ENCODE assay signal across 12 mouse cellular contexts in the genomic region with DNA sequence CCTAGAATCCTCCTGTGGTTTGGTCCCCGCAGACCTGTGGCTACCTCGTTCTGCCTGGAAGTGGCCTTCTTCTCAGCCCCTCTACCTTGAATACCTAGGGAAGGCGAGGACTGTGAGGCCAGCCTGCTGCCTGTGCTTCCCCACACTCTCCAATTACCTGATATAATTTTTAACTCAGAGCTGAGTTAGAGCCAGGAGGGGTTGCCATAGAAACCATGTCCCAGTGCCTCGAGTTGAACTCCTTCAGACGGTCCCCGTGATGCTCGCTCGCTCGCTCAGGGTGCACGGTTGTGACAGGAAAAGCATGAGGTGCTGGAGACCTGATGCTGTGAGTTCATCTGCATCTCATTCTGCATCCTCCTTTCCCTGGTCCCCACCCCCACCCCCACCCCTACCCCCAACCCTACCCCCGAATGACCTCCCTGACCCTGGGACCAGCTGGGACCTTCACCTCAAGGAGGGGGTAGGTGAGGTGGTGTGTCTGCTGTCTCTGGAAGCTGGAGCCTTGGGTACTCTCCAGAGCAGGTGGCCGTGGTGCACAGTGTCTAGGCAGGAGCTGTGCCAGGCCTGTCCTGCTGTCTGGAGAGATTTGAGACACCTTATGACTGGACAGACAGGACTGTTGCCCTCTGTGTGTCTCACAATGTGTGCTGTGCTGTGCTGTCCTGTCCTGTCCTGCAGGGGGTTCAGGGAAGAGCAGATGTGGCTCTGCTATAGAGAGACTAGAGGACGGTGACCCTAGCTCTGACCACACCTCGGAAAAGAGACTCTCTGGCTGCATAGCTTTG. TPM values are rescaled to one million over a fixed set of nuclear protein-coding genes. Genes with fewer than 3 reads are reported as not detected.
DNase-seq lines count a peak whose midpoint lies in the region; ATAC-seq and TF ChIP-seq lines count a peak whose summit lies in the region.
"Had no signal": no experiment of that assay in that cellular context is flagged by ENCODE, and none has a peak within 500 bp of the region (broad histone marks: within the 10 kb centered on the region; RNA-seq: fewer than 3 reads in every experiment).

No protein-coding gene starts in this region.

- no peak overlapping the region for H3K4me3 ChIP-seq in lung, embryonic 14.5 days (ENCODE audit: low read depth, low read length)
- no peak overlapping the region for H3K4me3 ChIP-seq in forebrain, postnatal 0 days (ENCODE audit: low read depth, low read length)
- H3K4me3 ChIP-seq in kidney, adult 2 months (ENCODE audit: insufficient read depth, low read depth, low read length) = no peak overlapping the region
- H3K4me3 ChIP-seq in neural tube, embryonic 13.5 days = no peak overlapping the region
- H3K4me3 ChIP-seq: heart, embryonic 13.5 days had no signal

- no peak overlapping the region for H3K4me2 ChIP-seq in lung, embryonic 14.5 days
- no peak overlapping the region for H3K4me2 ChIP-seq in forebrain, postnatal 0 days (ENCODE audit: low read depth)
- H3K4me2 ChIP-seq in neural tube, embryonic 13.5 days = no peak overlapping the region
- H3K4me2 ChIP-seq: heart, embryonic 13.5 days had no signal

- no peak for TF ChIP-seq CTCF in lung, embryonic 14.5 days (IDR thresholded peaks at IDR 0.05; ENCODE audit: low read depth)
- 0 out of 2 replicates have a peak, but pooled peaks have one; percentile 9 for TF ChIP-seq CTCF in forebrain, postnatal 0 days (IDR thresholded peaks at IDR 0.05; ENCODE audit: low read depth)
- TF ChIP-seq CTCF in kidney, adult 2 months (conservative IDR thresholded peaks at IDR 0.05; ENCODE audit: insufficient read depth, insufficient read length, low read depth, low read length) = no peak

- H3K4me1 ChIP-seq in lung, embryonic 14.5 days (ENCODE audit: insufficient read depth) = no peaks in the 10 kb centered on the region
- peaks cover 15% of the 10 kb centered on the region for H3K4me1 ChIP-seq in forebrain, postnatal 0 days (ENCODE audit: insufficient read depth)
- H3K4me1 ChIP-seq in kidney, adult 2 months (ENCODE audit: control insufficient read depth, insufficient read depth, low read length) = no peaks in the 10 kb centered on the region
- peaks cover 25% of the 10 kb centered on the region for H3K4me1 ChIP-seq in neural tube, embryonic 13.5 days (replicated peaks)

- H3K9me3 ChIP-seq in lung, embryonic 14.5 days (ENCODE audit: low read depth, low read length) = no peaks in the 10 kb centered on the region
- no peaks in the 10 kb centered on the region for H3K9me3 ChIP-seq in forebrain, postnatal 0 days (ENCODE audit: low read length)
- H3K9me3 ChIP-seq in neural tube, embryonic 13.5 days = no peaks in the 10 kb centered on the region
- H3K9me3 ChIP-seq: G1E; heart, embryonic 13.5 days had no signal

- DNase-seq in lung, embryonic 14.5 days = peak; percentile 56
- no peak for DNase-seq in lung, postnatal 4 days
- DNase-seq in forebrain, postnatal 0 days = peak; percentile 74
- peak; percentile 78 for DNase-seq in kidney, adult 2 months
- no peak for DNase-seq in thymus, postnatal 25 days
- DNase-seq in thymus, adult 18-20 months = no peak
- DNase-seq: thymus, postnatal 14 days had no signal

- no peak for TF ChIP-seq POLR2A in kidney, adult 2 months (IDR thresholded peaks at IDR 0.05; ENCODE audit: low read depth, low read length)

- H3K9ac ChIP-seq in lung, embryonic 14.5 days = no peak overlapping the region
- no peak overlapping the region for H3K9ac ChIP-seq in forebrain, postnatal 0 days
- H3K9ac ChIP-seq in neural tube, embryonic 13.5 days = no peak overlapping the region
- H3K9ac ChIP-seq: heart, embryonic 13.5 days had no signal

- H3K27me3 ChIP-seq in lung, embryonic 14.5 days (ENCODE audit: insufficient read depth, low read length) = no peaks in the 10 kb centered on the region
- H3K27me3 ChIP-seq in forebrain, postnatal 0 days (ENCODE audit: insufficient read depth, low read length) = no peaks in the 10 kb centered on the region
- H3K27me3 ChIP-seq in kidney, adult 2 months (replicated peaks; ENCODE audit: control insufficient read depth, insufficient read depth, low read length) = no peaks in the 10 kb centered on the region
- H3K27me3 ChIP-seq in neural tube, embryonic 13.5 days = no peaks in the 10 kb centered on the region

- no peak overlapping the region for H3K27ac ChIP-seq in lung, embryonic 14.5 days (ENCODE audit: low read depth)
- H3K27ac ChIP-seq in forebrain, postnatal 0 days (ENCODE audit: low read depth, low read length) = peak overlapping the region; percentile 69
- H3K27ac ChIP-seq in kidney, adult 2 months (ENCODE audit: insufficient read depth, low read depth, low read length) = no peak overlapping the region
- H3K27ac ChIP-seq in neural tube, embryonic 13.5 days (replicated peaks) = peak overlapping the region; percentile 64
- H3K27ac ChIP-seq: heart, embryonic 13.5 days had no signal

- ATAC-seq in lung, embryonic 14.5 days (ENCODE audit: insufficient read depth) = no peak
- peak; percentile 92 for ATAC-seq in forebrain, postnatal 0 days
- ATAC-seq in neural tube, embryonic 13.5 days (ENCODE audit: low read depth) = peak; percentile 36; the same call in 1 of the 2 replicates

- 38% methylated on average over 14 of the region's 14 CpGs for WGBS in lung, embryonic 14.5 days
- 48% methylated on average over 14 of the region's 14 CpGs for whole genome bisulfite sequencing in forebrain, postnatal 0 days
- 37% methylated on average over 14 of the region's 14 CpGs for WGBS in kidney, adult 2 months
- 51% methylated on average over 14 of the region's 14 CpGs for WGBS in neural tube, embryonic 13.5 days

- no peaks in the 10 kb centered on the region for H3K36me3 ChIP-seq in lung, embryonic 14.5 days (ENCODE audit: insufficient read depth)
- H3K36me3 ChIP-seq in forebrain, postnatal 0 days (ENCODE audit: insufficient read depth) = peaks cover 5% of the 10 kb centered on the region; the same call in 1 of the 2 replicates
- no peaks in the 10 kb centered on the region for H3K36me3 ChIP-seq in kidney, adult 2 months (ENCODE audit: control insufficient read depth, insufficient read depth, low read length)
- H3K36me3 ChIP-seq in neural tube, embryonic 13.5 days = no peaks in the 10 kb centered on the region
- H3K36me3 ChIP-seq: G1E; heart, embryonic 13.5 days had no signal

RNA-seq across cellular contexts. Expression of a gene that starts 16.8 kb away (rescaled TPM):
- polyA plus RNA-seq in lung, embryonic 14.5 days (2014; fragmentation: Nextera tagmentation; extraction: Ambion mirVana) = 0.05 and 0.16 TPM in 2 replicates
- 12.8 and 17.8 TPM in 2 replicates for total RNA-seq in forebrain, postnatal 0 days (2014; rRNA removed)
- 8.8 and 12.7 TPM in 2 replicates for polyA plus RNA-seq in forebrain, postnatal 0 days (2015; fragmentation: Nextera tagmentation; extraction: Ambion mirVana)
- 3.0 and 4.1 TPM in 2 replicates for polyA plus RNA-seq in kidney, adult 2 months (2012; rRNA removed)
- 3.4 and 3.8 TPM in 2 replicates for polyA plus RNA-seq in neural tube, embryonic 13.5 days (2015; fragmentation: Nextera tagmentation; extraction: Ambion mirVana)
- total RNA-seq: common myeloid progenitor, adult 5-6 weeks had no signal
- polyA plus RNA-seq: G1E; small intestine, adult 2 months had no signal

Comparison
In these comparisons a context has a peak if more than half of its experiments do, and no peak if none do; other contexts are left out.
1. DNase-seq: peak in lung, embryonic 14.5 days (single experiment), forebrain, postnatal 0 days (single experiment) and kidney, adult 2 months (single experiment); none in lung, postnatal 4 days (0 of 2), thymus, postnatal 25 days (single experiment) and thymus, adult 18-20 months (0 of 2).
2. H3K27ac ChIP-seq: peak in forebrain, postnatal 0 days (single experiment) and neural tube, embryonic 13.5 days (single experiment); none in lung, embryonic 14.5 days (single experiment) and kidney, adult 2 months (single experiment).